Mouse (Mus musculus) liver (tissue): Measurements from ENCODE around the gene Ahsa1.
"Not testable (repeated sequence)": the region's sequence is repeated elsewhere in the genome, so short reads cannot be mapped to it uniquely, and the experiment has no call there.

Experiments
- DNase-seq: peaks from one replicate; pipeline ENCODE4 v3.0.0-alpha.2; 2020; ENCODE audit warnings: mixed read lengths

The Ahsa1 gene

DNA sequence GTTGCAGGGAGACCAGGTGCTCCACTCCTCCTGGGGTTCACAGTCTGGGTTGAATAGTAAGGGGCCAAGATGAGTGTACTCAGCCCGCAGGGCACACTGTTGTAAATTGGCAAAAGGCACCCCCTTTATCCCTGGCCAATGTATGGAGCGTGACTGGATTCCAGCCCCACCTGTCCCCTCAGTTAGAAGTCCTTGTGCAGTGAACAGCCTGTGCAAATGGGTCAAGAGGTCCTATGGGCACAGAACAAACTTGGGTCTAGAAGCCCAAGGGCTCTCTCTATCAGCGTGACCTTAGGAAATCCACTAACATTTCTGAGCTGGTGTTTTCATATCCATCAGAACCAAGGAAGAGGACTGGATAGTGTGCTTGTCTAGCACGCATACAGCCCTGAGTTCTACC lies 16.5 kb downstream of the Ahsa1 start:
- DNase-seq: no peak

DNA sequence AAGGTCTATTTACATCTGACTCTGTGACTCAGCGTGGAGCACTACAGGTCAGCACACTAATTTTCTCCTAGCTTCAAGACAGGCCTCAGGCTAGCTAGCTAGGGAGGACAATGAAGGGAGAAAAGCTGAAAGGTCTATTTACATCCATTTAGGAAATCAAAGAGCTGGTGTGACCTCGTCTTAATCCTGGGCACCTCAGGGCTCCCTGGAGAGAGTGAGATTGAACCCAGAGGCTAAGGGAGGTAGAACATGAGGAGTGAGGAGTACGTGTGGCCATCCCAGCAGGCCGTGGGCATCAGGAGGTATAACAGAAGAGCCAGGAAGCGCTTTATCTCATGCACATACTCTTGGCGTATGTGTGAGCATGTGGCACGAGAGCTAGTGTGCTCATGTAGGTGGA lies 17.4 kb downstream of the Ahsa1 start:
- DNase-seq: no peak

GRCm38 (mm10) chr12:87284268-87284667 lies 18.0 kb downstream of the Ahsa1 start:
- no peak for DNase-seq

GRCm38 (mm10) chr12:87284726-87285125 lies 18.4 kb downstream of the Ahsa1 start:
- DNase-seq: no peak

DNA sequence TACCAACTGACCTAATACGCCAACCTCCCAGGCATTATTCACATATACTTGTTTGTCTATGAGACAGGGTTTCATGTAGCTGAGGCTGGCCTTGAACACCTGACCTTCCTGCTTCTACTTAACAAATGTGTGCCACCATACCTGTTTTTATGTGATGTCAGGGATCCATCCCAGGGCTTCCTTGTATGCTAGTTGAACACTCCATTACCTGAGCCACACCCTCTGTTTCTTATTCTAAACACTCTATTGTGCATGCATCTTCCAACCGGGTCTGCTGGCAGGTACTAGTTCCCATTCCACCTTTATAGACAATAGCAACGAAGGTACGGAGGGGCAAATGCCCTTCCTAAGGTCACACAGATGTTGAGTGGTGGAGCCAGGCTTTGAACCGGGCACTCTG lies 22.8 kb downstream of the Ahsa1 start:
- no peak for DNase-seq

DNA sequence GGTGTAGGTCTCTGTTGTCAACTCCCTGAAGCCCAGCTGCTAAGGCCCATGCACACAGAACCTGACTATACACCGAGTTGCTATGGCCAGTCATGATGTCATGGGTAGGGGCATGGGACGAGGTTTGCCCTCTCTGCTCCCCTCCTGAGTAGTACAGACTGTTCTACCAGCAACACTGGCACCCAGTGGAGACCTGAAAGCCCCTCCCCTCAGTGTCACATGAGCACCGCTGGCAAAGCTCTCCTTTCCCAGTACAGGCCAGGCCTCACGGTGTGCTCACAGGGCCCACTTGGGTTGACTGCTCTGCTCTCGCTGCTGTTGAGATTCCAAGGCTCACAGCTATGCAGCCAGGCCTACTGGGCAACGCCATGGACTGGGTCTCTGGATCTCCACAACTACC lies 27.7 kb downstream of the Ahsa1 start:
- no peak for DNase-seq

GRCm38 (mm10) chr12:87299037-87299656 lies 32.9 kb downstream of the Ahsa1 start:
- no peak for DNase-seq

- peak; percentile 33 for DNase-seq
Measured at GRCm38 (mm10) chr12:87299657-87300440, 33.6 kb downstream of the Ahsa1 start, which contains the start of gene Ism2. TSS of gene Ism2 (minus strand) at chr12:87299705.

DNA sequence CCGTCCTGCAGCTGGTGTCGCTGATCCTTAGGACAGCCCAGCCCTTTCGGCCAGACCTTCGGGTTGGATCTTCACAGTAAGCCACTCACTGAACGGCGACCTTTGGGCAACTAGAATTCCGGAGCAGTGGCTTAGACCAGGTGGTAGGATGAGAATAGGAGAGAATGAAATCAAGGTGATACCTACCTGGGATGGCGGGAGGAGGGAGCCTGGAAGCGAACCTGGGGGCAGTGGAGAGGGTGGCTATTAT lies 34.1 kb downstream of the Ahsa1 start:
- DNase-seq: no peak

- no peak for DNase-seq
Measured at GRCm38 (mm10) chr12:87301189-87301588, 34.9 kb downstream of the Ahsa1 start.

- no peak for DNase-seq
Measured at GRCm38 (mm10) chr12:87305767-87306583, 39.7 kb downstream of the Ahsa1 start.

DNA sequence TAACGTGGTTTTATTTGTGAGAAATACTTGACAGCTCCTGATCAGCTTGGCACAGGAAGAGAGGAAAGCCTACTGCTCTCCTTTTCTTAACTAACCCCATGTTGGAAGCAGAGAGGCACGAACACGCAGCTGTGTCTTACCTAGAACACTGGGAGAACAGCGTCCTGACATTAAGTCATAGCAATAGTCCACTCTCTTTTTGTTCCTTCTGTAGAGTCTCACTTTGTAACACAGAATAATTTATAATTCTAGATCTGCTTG lies 40.2 kb downstream of the Ahsa1 start:
- not testable (repeated sequence) for DNase-seq

DNA sequence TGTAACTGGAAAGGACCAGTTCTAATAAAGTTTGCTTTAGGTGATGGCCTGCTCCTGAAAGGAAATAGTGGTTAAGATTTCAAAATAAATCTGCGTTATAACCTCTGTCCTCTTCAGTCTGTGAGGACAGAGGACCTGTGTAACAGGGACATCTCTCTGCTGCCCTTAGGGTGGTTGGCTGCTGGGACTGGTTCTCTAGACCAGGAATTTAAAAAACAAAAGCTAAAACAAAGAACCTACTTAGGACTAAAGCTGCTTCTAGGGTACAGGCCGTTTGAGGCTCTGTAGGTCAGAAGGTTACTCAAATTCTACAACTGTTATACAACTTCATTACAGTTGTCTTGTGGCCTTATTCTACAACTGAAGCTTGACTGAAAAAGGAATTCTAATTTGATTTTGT lies 46.8 kb downstream of the Ahsa1 start:
- DNase-seq: no peak

DNA sequence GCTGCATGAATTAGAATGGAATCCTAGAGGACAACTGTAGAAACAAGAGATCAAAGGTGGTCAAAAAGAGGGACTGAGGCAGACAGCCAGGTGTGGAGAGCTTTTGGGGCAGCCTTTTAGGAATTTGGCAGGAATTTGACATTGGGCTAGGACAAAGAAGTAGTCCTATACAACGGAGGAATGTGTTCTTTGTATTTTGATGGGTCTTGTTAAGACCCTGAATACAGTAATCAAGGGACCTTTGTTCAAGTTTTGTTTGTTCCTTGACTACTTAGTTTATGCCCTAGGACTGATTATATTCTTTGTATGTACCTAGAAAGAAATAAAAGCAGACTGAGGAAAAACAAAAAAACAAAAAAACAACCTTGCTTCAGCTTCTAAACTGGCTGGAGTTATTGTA lies 51.7 kb downstream of the Ahsa1 start:
- DNase-seq: no peak

GRCm38 (mm10) chr12:87319229-87319628 lies 53.0 kb downstream of the Ahsa1 start:
- DNase-seq: no peak
